8 mouse cellular contexts compared by ENCODE assay signal in genomic region chr5:149031199-149031750, GRCm38 (mm10). TPM values are rescaled to one million over a fixed set of nuclear protein-coding genes. Genes with fewer than 3 reads are reported as not detected.
DNase-seq lines count a peak whose midpoint lies in the region; ATAC-seq and TF ChIP-seq lines count a peak whose summit lies in the region.

No protein-coding gene starts in this region.

- peak overlapping the region; percentile 68 for H3K4me2 ChIP-seq in heart, embryonic 14.5 days (ENCODE audit: low read length)
- H3K4me2 ChIP-seq in kidney, postnatal 0 days (ENCODE audit: low read length), result peak overlapping the region; percentile 64
- H3K4me2 ChIP-seq in neural tube, embryonic 15.5 days, result peak overlapping the region; percentile 53

- 1% methylated on average over 30 of the region's 30 CpGs for WGBS in heart, embryonic 14.5 days
- WGBS in kidney, postnatal 0 days, result 1% methylated on average over 29 of the region's 30 CpGs
- under 1% methylated on average over 30 of the region's 30 CpGs for WGBS in lung, adult 2 months
- WGBS in neural tube, embryonic 15.5 days, result 2% methylated on average over 30 of the region's 30 CpGs

- H3K27me3 ChIP-seq in heart, embryonic 14.5 days (ENCODE audit: control insufficient read depth, insufficient read depth, low read length), result no peaks in the 10 kb centered on the region
- no peaks in the 10 kb centered on the region for H3K27me3 ChIP-seq in kidney, postnatal 0 days (ENCODE audit: insufficient read depth, low read length)
- H3K27me3 ChIP-seq in neural tube, embryonic 15.5 days (replicated peaks), result no peaks in the 10 kb centered on the region

- peaks cover 9 to 13% of the 10 kb centered on the region in 2 experiments for H3K4me1 ChIP-seq in heart, embryonic 14.5 days (ENCODE audit: control insufficient read depth in 2 of 2, insufficient read depth in 2 of 2, low read length in 2 of 2)
- peaks cover 9% of the 10 kb centered on the region; the same call in 1 of the 2 replicates for H3K4me1 ChIP-seq in kidney, postnatal 0 days (replicated peaks; ENCODE audit: insufficient read depth, low read length)
- no peaks in the 10 kb centered on the region; the same call in 1 of the 2 replicates for H3K4me1 ChIP-seq in lung, adult 2 months (ENCODE audit: control insufficient read depth, insufficient read depth, low read length)
- H3K4me1 ChIP-seq in neural tube, embryonic 15.5 days, result peaks cover 14% of the 10 kb centered on the region

- peak; percentile 77 for DNase-seq in CD4-positive helper T cell, adult 2 months (ENCODE audit: low read depth, low spot score)
- DNase-seq in adrenal gland, postnatal 36 days, result peak; percentile 76 to 84
- peak; percentile 85 for DNase-seq in kidney, postnatal 0 days (ENCODE audit: low spot score)
- peak; percentile 63 for DNase-seq in lung, adult 2 months
- DNase-seq in testis, postnatal 10 days (ENCODE audit: low spot score), result peak; percentile 72

- H3K9me3 ChIP-seq in heart, embryonic 14.5 days (ENCODE audit: control insufficient read depth, low read length), result peaks cover under 1% of the 10 kb centered on the region; the same call in 1 of the 2 replicates
- H3K9me3 ChIP-seq in kidney, postnatal 0 days (replicated peaks; ENCODE audit: low read length), result no peaks in the 10 kb centered on the region
- no peaks in the 10 kb centered on the region for H3K9me3 ChIP-seq in neural tube, embryonic 15.5 days (replicated peaks)

- H3K36me3 ChIP-seq in heart, embryonic 14.5 days (ENCODE audit: control insufficient read depth, insufficient read depth, low read length), result no peaks in the 10 kb centered on the region
- no peaks in the 10 kb centered on the region for H3K36me3 ChIP-seq in kidney, postnatal 0 days (ENCODE audit: insufficient read depth, low read length)
- no peaks in the 10 kb centered on the region for H3K36me3 ChIP-seq in neural tube, embryonic 15.5 days

- peak overlapping the region; percentile 88 to 97 for H3K27ac ChIP-seq in heart, embryonic 14.5 days (replicated peaks in 1 of 2; ENCODE audit: control insufficient read depth in 1 of 2, insufficient read depth in 1 of 2, low read depth in 2 of 2, low read length in 2 of 2)
- H3K27ac ChIP-seq in kidney, postnatal 0 days, result peak overlapping the region; percentile 86
- peak overlapping the region; percentile 80 for H3K27ac ChIP-seq in neural tube, embryonic 15.5 days (replicated peaks)

- peak overlapping the region; percentile 75 for H3K9ac ChIP-seq in heart, embryonic 14.5 days (ENCODE audit: low read length)
- peak overlapping the region; percentile 59 for H3K9ac ChIP-seq in kidney, postnatal 0 days (ENCODE audit: low read depth, low read length)
- H3K9ac ChIP-seq in neural tube, embryonic 15.5 days (replicated peaks), result peak overlapping the region; percentile 45

- no peak for TF ChIP-seq CTCF in kidney, postnatal 0 days (IDR thresholded peaks at IDR 0.05; ENCODE audit: low read depth)
- no peak for TF ChIP-seq CTCF in lung, adult 2 months (IDR thresholded peaks at IDR 0.05; ENCODE audit: insufficient read depth, low read length)

- H3K4me3 ChIP-seq in heart, embryonic 14.5 days (ENCODE audit: control insufficient read depth in 1 of 2, insufficient read depth in 1 of 2, low read depth in 1 of 2, low read length in 2 of 2), result peak overlapping the region; percentile 47 to 51
- H3K4me3 ChIP-seq in kidney, postnatal 0 days (replicated peaks; ENCODE audit: low read depth, low read length), result peak overlapping the region; percentile 29
- H3K4me3 ChIP-seq in lung, adult 2 months (replicated peaks; ENCODE audit: extremely low read depth, low read depth, low read length), result peak overlapping the region; percentile 65
- H3K4me3 ChIP-seq in neural tube, embryonic 15.5 days (replicated peaks), result peak overlapping the region; percentile 29

- ATAC-seq in erythroblast, adult 5-6 weeks (replicated peaks; ENCODE audit: low FRiP score, poor library complexity, severe bottlenecking), result peak; percentile 73
- ATAC-seq in heart, embryonic 14.5 days (ENCODE audit: insufficient number of reproducible peaks, insufficient read depth, low FRiP score, low read depth), result peak; percentile 84
- ATAC-seq in kidney, postnatal 0 days (replicated peaks; ENCODE audit: low FRiP score, low read depth), result peak; percentile 74
- peak; percentile 62 for ATAC-seq in neural tube, embryonic 15.5 days (ENCODE audit: low FRiP score)

- TF ChIP-seq POLR2A in lung, adult 2 months (IDR thresholded peaks at IDR 0.05; ENCODE audit: borderline replicate concordance, extremely low read depth, low read depth, low read length), result peak; percentile 74; the same call in 1 of the 2 replicates

RNA-seq across cellular contexts. Expression of gene Gm42791, which starts 36.3 kb away (rescaled TPM):
- total RNA-seq in adrenal gland, postnatal 36 days (2021), result 1 to 10 TPM; 4.2 to 5.7 TPM
- 1.9 TPM in 1 of 2 replicates, not detected in the other for total RNA-seq in erythroblast, adult 5-6 weeks (2015; ENCODE audit: low replicate concordance)
- total RNA-seq in erythroblast, adult 5-6 weeks (2017; ENCODE audit: low replicate concordance), result 14.2 TPM in 1 of 2 replicates, not detected in the other
- 1.4 TPM in 1 of 2 replicates, not detected in the other for polyA plus RNA-seq in heart, embryonic 14.5 days (2014; fragmentation: Nextera tagmentation; extraction: Ambion mirVana)
- polyA plus RNA-seq in kidney, postnatal 0 days (2015; fragmentation: Nextera tagmentation; extraction: Ambion mirVana), result 0.22 TPM in 1 of 2 replicates, not detected in the other
- polyA plus RNA-seq in lung, adult 2 months (2012; rRNA removed), result not detected in 2 replicates
- polyA plus RNA-seq in neural tube, embryonic 15.5 days (2015; fragmentation: Nextera tagmentation; extraction: Ambion mirVana), result 3.4 and 5.4 TPM in 2 replicates

Comparison
In these comparisons a context has a peak if more than half of its experiments do, and no peak if none do; other contexts are left out.
1. Peak in every context shown above with its lines: DNase-seq, ATAC-seq, H3K4me3 ChIP-seq and H3K27ac ChIP-seq.